Mouse (Mus musculus) layer of hippocampus, adult 9-11 months (tissue): ENCODE results near the gene Nop58.
"Not testable (repeated sequence)": the region's sequence is repeated elsewhere in the genome, so short reads cannot be mapped to it uniquely, and the experiment has no call there.

ENCODE experiments used
- DNase-seq: peaks from one replicate; pipeline ENCODE4 v3.0.0; 2022

The Nop58 gene

GRCm38 (mm10) chr1:59684819-59685755, at the start of gene Nop58:
TSS of gene Nop58 (plus strand) at chr1:59684971.
- DNase-seq, result peak; percentile 95

- no peak for DNase-seq
These were observed 48.4 kb upstream of the Nop58 start for GRCm38 (mm10) chr1:59636349-59636748.

- no peak for DNase-seq
These were observed 46.4 kb upstream of the Nop58 start for GRCm38 (mm10) chr1:59638371-59638770.

GRCm38 (mm10) chr1:59642488-59642887, 42.3 kb upstream of the Nop58 start:
- DNase-seq, result no peak

- DNase-seq, result not testable (repeated sequence)
These were observed 38.3 kb upstream of the Nop58 start for GRCm38 (mm10) chr1:59646502-59646901.

- DNase-seq, result no peak
These were observed 33.5 kb upstream of the Nop58 start for GRCm38 (mm10) chr1:59651201-59651819.

- DNase-seq, result no peak
These were observed 31.4 kb upstream of the Nop58 start for GRCm38 (mm10) chr1:59653243-59653911.

- no peak for DNase-seq
These were observed 28.3 kb upstream of the Nop58 start for GRCm38 (mm10) chr1:59656244-59657171.

- DNase-seq, result no peak
These were observed 21.2 kb upstream of the Nop58 start for GRCm38 (mm10) chr1:59663456-59664135.

GRCm38 (mm10) chr1:59668871-59669270, 15.9 kb upstream of the Nop58 start:
- DNase-seq, result no peak

- no peak for DNase-seq
These were observed 14.7 kb upstream of the Nop58 start for GRCm38 (mm10) chr1:59669962-59670630.

GRCm38 (mm10) chr1:59670641-59671168, 14.1 kb upstream of the Nop58 start, which contains the start of gene Sumo1:
TSS of gene Sumo1 (minus strand) at chr1:59670834.
- peak; percentile 92 for DNase-seq

- no peak for DNase-seq
These were observed 11.1 kb upstream of the Nop58 start for GRCm38 (mm10) chr1:59673661-59674060.

- DNase-seq, result peak; percentile 11
These were observed 599 bp upstream of the Nop58 start for GRCm38 (mm10) chr1:59683926-59684818.

GRCm38 (mm10) chr1:59687493-59687892, 2.7 kb downstream of the Nop58 start:
- no peak for DNase-seq

- DNase-seq, result no peak
These were observed 5.7 kb downstream of the Nop58 start for GRCm38 (mm10) chr1:59690467-59690866.

GRCm38 (mm10) chr1:59697751-59698150, 13.0 kb downstream of the Nop58 start:
- DNase-seq, result no peak

GRCm38 (mm10) chr1:59698207-59698606, 13.4 kb downstream of the Nop58 start:
- no peak for DNase-seq

- no peak for DNase-seq
These were observed 17.0 kb downstream of the Nop58 start for GRCm38 (mm10) chr1:59701766-59702165.

- no peak for DNase-seq
These were observed 35.1 kb downstream of the Nop58 start for GRCm38 (mm10) chr1:59719900-59720299.
